Mouse (Mus musculus) liver, embryonic 12.5 days (tissue): ENCODE results near the gene Adam17. TPM values are rescaled to one million over a fixed set of nuclear protein-coding genes. Genes with fewer than 3 reads are reported as not detected.

Experiments
- ATAC-seq: fragments of 200-750 bp; cut with Nextera tagmentation; 2 replicates; pipeline ENCODE4 v1.8.0; 2017; ENCODE audit warnings: moderate number of reproducible peaks, mild to moderate bottlenecking, moderate library complexity
- H3K27ac ChIP-seq: fragments of 300-500 bp; sonication (generic); 2 replicates; pipeline ENCODE4 v1.5.1; 2016; ENCODE audit warnings: mild to moderate bottlenecking
- H3K27me3 ChIP-seq: fragments of 300-500 bp; sonication (generic); replicated peaks from 2 replicates; pipeline ENCODE4 v1.6.1; 2016; ENCODE audit warnings: mild to moderate bottlenecking, moderate library complexity
- H3K36me3 ChIP-seq: fragments of 300-500 bp; sonication (generic); 2 replicates; pipeline ENCODE4 v1.6.1; 2016; ENCODE audit warnings: mild to moderate bottlenecking, moderate library complexity
- H3K4me1 ChIP-seq: fragments of 300-500 bp; sonication (generic); 2 replicates; pipeline ENCODE4 v1.6.1; 2016
- H3K4me2 ChIP-seq: fragments of 300-500 bp; sonication (generic); 2 replicates; pipeline ENCODE4 v1.6.1; 2016; ENCODE audit warnings: mild to moderate bottlenecking, moderate library complexity
- H3K4me3 ChIP-seq: fragments of 300-500 bp; sonication (generic); 2 replicates; pipeline ENCODE4 v1.5.1; 2016; ENCODE audit warnings: mild to moderate bottlenecking, moderate library complexity
- H3K9ac ChIP-seq: fragments of 300-500 bp; sonication (generic); 2 replicates; pipeline ENCODE4 v1.6.1; 2016; ENCODE audit warnings: mild to moderate bottlenecking, moderate library complexity
- H3K9me3 ChIP-seq: fragments of 300-500 bp; sonication (generic); replicated peaks from 2 replicates; pipeline ENCODE4 v1.6.1; 2016; ENCODE audit warnings: mild to moderate bottlenecking, moderate library complexity
- WGBS: fragments of 180-500 bp; shearing (Covaris S2); methylation state at CpG from one replicate; pipeline ENCODE4 v1.1.7; 2016; ENCODE audit not compliant: insufficient replicate concordance; 5-methylcytosine and 5-hydroxymethylcytosine counted together
- polyA plus RNA-seq: library from polyadenylated mRNA; unstranded; fragments of >200 nt; fragmentation: Nextera tagmentation; extraction: Ambion mirVana; gene quantifications from 2 replicates; pipeline ENCODE4 v1.2.1, GENCODE M21; 2016

Adam17 gene
- polyA plus RNA-seq, 1 experiment from 2014 or later = 24.9 TPM

DNA sequence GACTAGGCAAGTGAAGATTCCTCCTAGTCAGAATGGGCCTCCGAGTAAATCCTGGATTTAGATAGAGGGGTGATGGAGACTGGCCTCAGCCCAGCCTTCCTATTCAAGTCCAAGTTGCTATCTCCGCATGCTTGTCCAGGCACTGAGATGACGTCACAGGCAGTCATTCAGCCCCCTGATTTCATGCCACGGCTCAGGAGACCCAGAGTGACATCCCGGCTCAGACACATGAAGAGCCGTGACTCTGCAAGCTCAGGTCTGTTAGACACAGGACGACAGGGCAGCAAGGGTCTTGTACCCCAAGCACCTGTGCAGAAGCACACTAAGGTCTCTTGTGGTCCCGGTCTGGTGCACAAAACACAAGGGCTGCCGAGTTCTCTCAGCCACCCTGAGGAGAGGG, 50.6 kb downstream of the Adam17 start:
- H3K9me3 ChIP-seq = no peaks in the 10 kb centered on the region
- no peak overlapping the region for H3K4me3 ChIP-seq
- no peaks in the 10 kb centered on the region for H3K27me3 ChIP-seq
- peaks cover 4% of the 10 kb centered on the region; the same call in 1 of the 2 replicates for H3K4me1 ChIP-seq
- H3K9ac ChIP-seq = no peak overlapping the region
- peaks cover 89% of the 10 kb centered on the region for H3K36me3 ChIP-seq
- H3K4me2 ChIP-seq = no peak overlapping the region
- 81% methylated on average over 9 of the region's 9 CpGs for WGBS
- H3K27ac ChIP-seq = no peak overlapping the region
- ATAC-seq = no peak

GRCm38 (mm10) chr12:21322296-21322695, 51.1 kb downstream of the Adam17 start:
- H3K4me3 ChIP-seq = no peak overlapping the region
- 87% methylated on average over 4 of the region's 4 CpGs for WGBS
- no peak for ATAC-seq

DNA sequence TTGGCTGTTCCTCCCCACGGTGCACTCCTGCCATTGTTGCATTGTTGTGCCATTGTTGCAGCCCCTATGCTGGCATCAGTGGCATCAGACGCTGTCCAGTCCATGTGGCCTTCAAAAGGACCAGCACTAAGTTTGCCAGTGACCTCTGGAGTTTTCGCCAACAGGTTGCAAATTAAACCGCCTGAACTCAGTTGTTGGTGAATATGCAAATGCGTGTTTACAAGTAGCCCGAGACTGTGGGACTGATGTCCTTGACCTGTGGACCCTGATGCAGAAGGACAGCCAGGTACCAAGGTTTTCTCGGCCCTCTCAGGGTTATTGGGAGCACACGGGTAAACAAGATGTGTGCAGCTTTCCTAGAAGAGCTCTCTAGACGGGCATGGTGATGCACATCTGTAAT, 52.3 kb downstream of the Adam17 start:
- H3K9me3 ChIP-seq = no peaks in the 10 kb centered on the region
- WGBS = 76% methylated on average over 9 of the region's 9 CpGs
- H3K9ac ChIP-seq = no peak overlapping the region
- no peak for ATAC-seq
- no peak overlapping the region for H3K27ac ChIP-seq
- H3K4me1 ChIP-seq = peaks cover 16% of the 10 kb centered on the region
- H3K4me3 ChIP-seq = no peak overlapping the region
- H3K36me3 ChIP-seq = peaks cover 72% of the 10 kb centered on the region
- no peaks in the 10 kb centered on the region for H3K27me3 ChIP-seq
- H3K4me2 ChIP-seq = no peak overlapping the region

More at GRCm38 (mm10) chr12:21322296-21322695, 51.1 kb downstream of the Adam17 start:
- Histone ChIP-seq H3K4me2 (no peak overlapping the region), H3K4me1 (peaks cover 9% of the 10 kb centered on the region), H3K9ac (no peak overlapping the region), H3K9me3 (no peaks in the 10 kb centered on the region), H3K27ac (no peak overlapping the region), H3K27me3 (no peaks in the 10 kb centered on the region), H3K36me3 (peaks cover 83% of the 10 kb centered on the region)

DNA sequence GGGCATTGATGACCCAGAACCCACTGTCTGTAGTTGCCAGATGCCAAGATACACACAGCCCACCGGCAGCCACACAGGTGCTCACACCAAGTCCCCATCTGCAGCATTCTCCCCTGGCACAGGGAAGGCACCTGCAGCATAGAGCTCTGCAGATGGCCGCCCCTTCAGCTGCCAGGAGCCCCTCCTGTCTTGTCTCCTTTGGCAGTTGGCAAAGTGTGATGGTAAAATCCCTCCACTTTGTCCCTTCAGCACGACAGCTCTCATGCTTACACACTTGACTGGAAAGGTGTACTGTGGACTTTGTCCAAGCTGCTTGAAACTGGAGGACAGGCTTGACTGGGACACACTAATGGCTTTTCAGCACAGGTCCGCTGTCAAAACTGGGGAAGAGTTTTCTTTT, 53.1 kb downstream of the Adam17 start:
- WGBS = 72% methylated on average over 4 of the region's 4 CpGs
- H3K4me3 ChIP-seq = no peak overlapping the region
- no peak overlapping the region for H3K9ac ChIP-seq
- peaks cover 67% of the 10 kb centered on the region for H3K36me3 ChIP-seq
- no peak for ATAC-seq
- H3K4me1 ChIP-seq = peaks cover 23% of the 10 kb centered on the region
- H3K27ac ChIP-seq = no peak overlapping the region
- no peaks in the 10 kb centered on the region for H3K27me3 ChIP-seq
- no peaks in the 10 kb centered on the region for H3K9me3 ChIP-seq
- H3K4me2 ChIP-seq = no peak overlapping the region

DNA sequence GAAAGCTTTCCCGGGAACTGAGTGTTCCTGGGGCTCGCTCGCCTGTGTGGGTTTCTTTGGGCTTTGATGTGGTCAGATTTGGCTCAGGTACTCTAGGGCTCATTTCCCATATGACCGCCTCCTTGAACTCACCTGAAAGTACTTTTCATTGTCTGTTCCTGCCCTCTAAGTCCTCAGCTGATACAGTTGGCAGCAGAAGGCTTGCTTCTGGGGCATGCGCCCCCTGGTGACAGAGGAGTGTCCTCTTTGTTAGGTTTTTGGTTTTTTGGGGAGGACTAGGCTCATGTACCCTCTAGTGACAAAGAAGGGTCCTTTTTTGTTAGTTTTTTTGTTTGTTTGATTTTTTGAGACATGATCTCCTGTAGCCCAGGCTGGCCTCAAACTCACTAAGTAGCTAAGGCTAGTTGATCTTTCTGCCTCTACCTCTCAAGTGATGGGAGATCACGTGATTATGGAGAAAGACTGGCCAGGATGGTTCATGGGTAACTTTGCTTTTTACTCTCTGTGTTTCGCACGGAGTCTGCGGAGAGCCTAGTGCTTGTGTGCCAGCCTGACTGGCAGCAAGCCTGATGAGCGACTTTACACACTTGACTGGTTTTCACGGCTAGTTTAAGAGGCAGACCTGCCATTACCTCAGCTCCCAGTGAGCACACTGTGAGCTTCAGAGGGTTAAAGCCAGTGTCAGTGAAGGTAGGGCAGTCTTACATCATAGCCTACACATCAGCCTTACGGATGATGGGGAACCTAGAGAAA, 55.1 kb downstream of the Adam17 start:
- Histone ChIP-seq H3K27ac (no peak overlapping the region), H3K4me3 (no peak overlapping the region), H3K4me1 (peaks cover 23% of the 10 kb centered on the region), H3K9me3 (no peaks in the 10 kb centered on the region), H3K9ac (no peak overlapping the region), H3K36me3 (peaks cover 70% of the 10 kb centered on the region), H3K4me2 (no peak overlapping the region), H3K27me3 (no peaks in the 10 kb centered on the region)
- 74% methylated on average over 12 of the region's 12 CpGs for WGBS
- ATAC-seq = no peak

GRCm38 (mm10) chr12:21316869-21317265, 56.6 kb downstream of the Adam17 start:
- H3K4me2 ChIP-seq = peak overlapping the region; percentile 81
- H3K36me3 ChIP-seq = peaks cover 68% of the 10 kb centered on the region
- ATAC-seq = no peak

DNA sequence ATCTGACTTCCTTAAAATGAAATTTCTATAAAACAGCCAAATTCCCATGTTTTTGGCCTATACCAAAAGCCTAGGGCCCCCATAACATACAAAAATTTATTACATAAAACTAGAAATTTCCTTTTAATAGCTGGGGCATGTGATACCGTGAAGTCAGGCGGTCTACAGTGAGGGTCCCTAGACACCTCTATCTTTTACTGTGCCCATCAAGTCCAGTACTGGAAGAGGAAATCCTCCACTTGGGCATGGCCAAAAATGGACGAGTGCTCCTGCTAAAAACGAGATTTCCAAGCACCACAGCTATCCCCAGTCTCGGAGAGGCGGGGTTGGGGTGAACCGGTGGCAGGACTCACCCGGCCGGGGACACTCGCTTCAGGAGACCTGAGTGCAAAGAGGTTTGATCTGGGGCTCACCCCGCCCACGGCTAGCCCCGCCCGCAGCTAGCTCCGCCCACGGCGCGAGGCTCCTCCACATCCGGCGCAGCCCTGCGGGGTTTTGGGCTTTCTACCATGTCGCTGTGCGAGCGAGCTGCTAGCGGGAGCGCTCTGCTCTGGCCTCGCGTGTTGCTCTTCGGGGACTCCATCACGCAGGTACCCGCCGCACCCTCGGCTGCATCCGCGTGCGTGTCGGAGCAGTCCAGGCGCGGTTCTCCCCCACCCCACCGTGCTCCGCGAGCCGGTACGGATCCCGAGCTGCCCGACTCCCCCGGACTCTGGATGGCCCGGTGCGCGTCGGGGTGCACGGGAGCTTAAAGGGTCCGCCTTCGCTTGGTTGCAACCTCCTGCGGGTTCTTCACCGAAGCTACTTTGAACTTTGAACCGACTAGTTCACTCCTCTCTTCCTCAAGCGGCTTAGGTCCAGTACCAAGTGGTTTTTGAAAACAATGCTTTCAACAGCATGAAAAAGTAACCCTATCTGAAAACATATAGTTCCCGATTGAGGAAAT, 57.2 kb downstream of the Adam17 start, which contains the start of gene Iah1:
Gene Iah1, plus strand, starts transcription at position 467 of the 946 bp plus-strand sequence.
- WGBS = 2% methylated on average over 59 of the region's 59 CpGs
- no peaks in the 10 kb centered on the region for H3K27me3 ChIP-seq
- ATAC-seq = peak; percentile 96
- peaks cover 70% of the 10 kb centered on the region for H3K36me3 ChIP-seq
- H3K4me2 ChIP-seq = peak within 1 kb of the TSS; percentile 81
- H3K27ac ChIP-seq = peak within 1 kb of the TSS; percentile 79
- H3K4me3 ChIP-seq = peak within 1 kb of the TSS; percentile 81
- H3K4me1 ChIP-seq = peaks cover 23% of the 10 kb centered on the region
- no peaks in the 10 kb centered on the region for H3K9me3 ChIP-seq
- peak within 1 kb of the TSS; percentile 82 for H3K9ac ChIP-seq

More at GRCm38 (mm10) chr12:21316869-21317265, 56.6 kb downstream of the Adam17 start:
- H3K9me3 ChIP-seq = no peaks in the 10 kb centered on the region
- peak overlapping the region; percentile 82 for H3K9ac ChIP-seq
- no peaks in the 10 kb centered on the region for H3K27me3 ChIP-seq
- no peak overlapping the region for H3K27ac ChIP-seq
- peaks cover 23% of the 10 kb centered on the region for H3K4me1 ChIP-seq
- H3K4me3 ChIP-seq = peak overlapping the region; percentile 81
- WGBS = 29% methylated on average over 7 of the region's 7 CpGs

DNA sequence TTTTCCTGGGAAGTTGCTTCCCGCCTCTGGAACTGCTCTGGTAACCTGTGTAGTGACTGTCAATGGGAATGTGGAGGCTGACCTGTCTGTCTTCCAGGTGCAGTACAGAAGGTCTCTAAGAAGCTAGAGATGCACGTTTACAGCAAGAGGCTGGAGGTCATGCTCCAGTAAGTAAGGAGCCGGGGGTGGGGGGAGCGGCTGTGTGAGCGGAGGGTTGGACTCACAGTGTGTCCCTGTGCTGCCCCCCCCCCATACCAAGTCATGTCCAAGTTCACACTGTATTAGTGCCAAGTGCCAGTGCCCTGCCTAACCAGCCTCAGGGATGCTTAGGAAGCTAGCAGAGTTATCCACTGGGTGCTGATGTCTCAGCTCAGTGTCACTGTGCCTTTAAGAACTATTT, 61.2 kb downstream of the Adam17 start:
- Histone ChIP-seq H3K27ac (no peak overlapping the region), H3K4me1 (peaks cover 14% of the 10 kb centered on the region), H3K9me3 (no peaks in the 10 kb centered on the region), H3K4me3 (no peak overlapping the region), H3K36me3 (peaks cover 84% of the 10 kb centered on the region), H3K4me2 (no peak overlapping the region), H3K9ac (no peak overlapping the region), H3K27me3 (no peaks in the 10 kb centered on the region)
- 92% methylated on average over 5 of the region's 5 CpGs for WGBS
- ATAC-seq = no peak

DNA sequence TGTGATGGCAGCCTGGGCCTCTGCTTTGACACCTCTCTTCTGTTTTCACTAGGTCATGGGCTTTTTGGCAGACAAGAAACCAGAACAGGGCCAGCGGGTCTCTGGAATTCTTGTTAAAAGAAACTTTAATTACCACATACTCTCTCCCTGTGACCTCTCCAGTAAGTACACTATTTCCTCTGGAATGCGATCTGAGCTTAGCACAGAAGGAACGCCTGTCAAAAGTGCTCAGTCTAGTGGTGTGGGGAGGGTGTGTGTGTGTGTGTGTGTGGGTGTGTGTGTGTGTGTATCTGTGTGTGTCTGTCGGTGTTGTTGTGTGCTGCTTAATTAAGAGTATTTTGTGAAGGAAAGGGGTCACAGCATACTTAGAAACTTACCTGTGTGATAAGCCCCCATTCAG, 66.7 kb downstream of the Adam17 start:
- ATAC-seq = no peak
- Histone ChIP-seq H3K9ac (no peak overlapping the region), H3K4me1 (peaks cover 9% of the 10 kb centered on the region), H3K27me3 (no peaks in the 10 kb centered on the region), H3K36me3 (peaks cover 95% of the 10 kb centered on the region), H3K27ac (no peak overlapping the region), H3K9me3 (no peaks in the 10 kb centered on the region), H3K4me3 (no peak overlapping the region), H3K4me2 (no peak overlapping the region)
- WGBS = 85% methylated on average over 4 of the region's 4 CpGs

DNA sequence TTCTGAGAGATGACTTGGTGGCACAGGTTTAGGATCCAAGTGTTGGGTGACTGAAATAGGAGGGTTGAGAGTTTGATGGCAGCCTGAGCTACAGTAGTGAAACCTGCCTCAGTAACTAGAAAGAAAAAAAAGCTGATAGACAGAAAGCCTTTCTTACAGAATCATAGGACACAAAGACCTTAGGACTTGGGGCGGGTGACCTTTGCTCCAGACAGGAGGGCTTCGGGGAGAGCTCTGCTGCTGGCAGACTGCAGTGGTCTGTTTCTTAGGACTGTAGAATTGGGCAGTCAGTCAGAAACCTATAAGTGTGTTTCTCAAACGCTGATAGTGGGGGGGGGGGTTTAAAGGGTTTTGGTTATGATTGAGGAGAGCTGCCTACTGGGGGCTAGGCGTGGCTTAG, 67.7 kb downstream of the Adam17 start:
- H3K4me3 ChIP-seq = no peak overlapping the region
- ATAC-seq = no peak
- peaks cover 15% of the 10 kb centered on the region for H3K4me1 ChIP-seq
- H3K27me3 ChIP-seq = no peaks in the 10 kb centered on the region
- H3K27ac ChIP-seq = no peak overlapping the region
- no peak overlapping the region for H3K4me2 ChIP-seq
- no peak overlapping the region for H3K9ac ChIP-seq
- 89% methylated on average over 4 of the region's 4 CpGs for WGBS
- peaks cover 94% of the 10 kb centered on the region for H3K36me3 ChIP-seq
- no peaks in the 10 kb centered on the region for H3K9me3 ChIP-seq

- ATAC-seq = peak; percentile 57
- H3K4me2 ChIP-seq = no peak overlapping the region
- H3K27me3 ChIP-seq = no peaks in the 10 kb centered on the region
- no peaks in the 10 kb centered on the region for H3K9me3 ChIP-seq
- H3K9ac ChIP-seq = no peak overlapping the region
- 25% methylated on average over 5 of the region's 5 CpGs for WGBS
- no peak overlapping the region for H3K4me3 ChIP-seq
- no peak overlapping the region for H3K27ac ChIP-seq
- peaks cover 91% of the 10 kb centered on the region for H3K36me3 ChIP-seq
- peaks cover 15% of the 10 kb centered on the region for H3K4me1 ChIP-seq
Measured at GRCm38 (mm10) chr12:21302361-21302783, 71.1 kb downstream of the Adam17 start.

DNA sequence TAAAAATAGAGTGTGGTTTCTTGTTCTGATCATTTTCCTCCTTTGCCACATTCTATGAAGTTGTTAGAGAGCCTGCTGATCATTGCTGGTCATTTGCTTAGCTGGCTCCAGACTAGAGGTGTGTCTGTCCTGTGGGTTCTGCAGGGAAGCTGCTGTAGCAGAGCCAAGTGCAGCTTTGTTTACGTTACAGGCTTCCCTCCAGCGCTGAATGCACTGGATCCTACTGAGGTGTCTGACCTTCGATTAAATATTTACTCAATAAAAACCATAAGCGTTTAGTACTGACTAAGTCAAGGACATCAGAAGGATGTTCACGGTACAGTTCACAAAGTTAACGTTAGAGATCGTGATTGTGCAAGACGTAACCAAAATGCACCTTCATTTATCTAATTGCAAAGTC, 71.5 kb downstream of the Adam17 start:
- no peak for ATAC-seq
- H3K4me2 ChIP-seq = no peak overlapping the region
- H3K27me3 ChIP-seq = no peaks in the 10 kb centered on the region
- no peak overlapping the region for H3K27ac ChIP-seq
- peaks cover 15% of the 10 kb centered on the region for H3K4me1 ChIP-seq
- H3K9ac ChIP-seq = no peak overlapping the region
- peaks cover 92% of the 10 kb centered on the region for H3K36me3 ChIP-seq
- WGBS = 73% methylated on average over 8 of the region's 8 CpGs
- H3K9me3 ChIP-seq = no peaks in the 10 kb centered on the region
- no peak overlapping the region for H3K4me3 ChIP-seq
